Mouse (Mus musculus) natural killer cell, adult 2 months (primary cell): ENCODE results near the gene Olfr902.
"Not testable (repeated sequence)": the region's sequence is repeated elsewhere in the genome, so short reads cannot be mapped to it uniquely, and the experiment has no call there.

Experiments used
- DNase-seq, 2 experiments: peaks; one replicate each; pipeline ENCODE4 v3.0.0; 2022; ENCODE audit warnings: low spot score in 2 of 2

Gene Olfr902

DNA sequence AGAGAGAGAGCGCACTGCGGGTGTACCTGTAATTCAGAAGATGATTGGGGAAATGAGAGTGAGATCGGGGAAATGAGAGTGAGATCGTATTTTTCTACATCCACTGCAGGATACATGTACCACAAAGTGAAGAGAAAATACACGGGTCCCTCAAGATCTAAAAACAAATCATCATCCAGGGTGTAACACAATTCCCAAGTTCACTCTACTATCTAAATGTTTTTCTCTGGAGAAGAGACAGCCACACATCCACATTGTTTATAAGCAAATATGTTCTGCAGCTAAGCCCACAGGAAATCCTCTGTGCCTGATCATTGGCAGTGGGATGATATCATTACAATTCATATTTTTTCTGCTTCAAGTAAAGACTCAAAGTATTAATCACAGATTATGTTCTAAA, at the start of gene Olfr902:
Gene Olfr902, plus strand, starts transcription at position 301 of the 400 bp plus-strand sequence.
- no peak for DNase-seq

DNA sequence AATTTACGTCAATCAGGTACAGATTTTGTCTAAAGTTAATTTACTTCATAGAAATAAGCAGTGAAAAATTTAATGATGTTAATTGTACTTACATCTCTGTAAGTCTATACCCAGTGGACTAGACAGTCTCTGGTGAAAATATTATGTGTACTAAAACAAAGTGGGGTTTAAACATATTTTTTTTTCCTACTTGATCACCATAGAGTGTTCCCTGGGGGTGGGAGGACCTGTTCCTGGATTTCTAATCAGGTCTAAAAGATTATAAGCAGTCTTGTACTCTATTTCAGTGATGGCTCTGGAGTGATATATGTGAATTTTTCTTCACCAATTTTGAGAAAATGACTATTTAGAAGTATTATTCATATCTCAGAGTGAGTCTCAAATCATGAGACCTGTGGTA, 46.1 kb upstream of the Olfr902 start, which contains the start of gene Olfr147:
Gene Olfr147, plus strand, starts transcription at position 301 of the 400 bp plus-strand sequence.
- no peak for DNase-seq

DNA sequence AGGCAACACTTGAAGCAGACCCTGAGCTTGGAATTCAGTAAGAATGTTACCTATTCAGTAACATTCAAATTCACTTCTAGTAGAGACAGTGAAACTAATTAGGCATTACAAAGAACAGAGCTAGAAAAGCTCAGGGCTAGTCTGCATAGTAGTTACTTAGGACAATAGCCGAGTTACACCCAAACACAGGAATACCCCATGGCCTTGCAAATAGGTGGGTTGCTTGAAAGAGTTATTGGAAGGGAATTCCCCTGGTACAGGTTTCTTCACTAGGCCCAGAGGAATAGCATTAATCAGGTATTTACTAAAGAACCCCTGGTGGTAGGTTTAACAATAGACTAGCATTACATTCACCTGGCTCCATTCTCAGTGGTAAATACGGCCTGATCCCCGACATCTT, 40.0 kb upstream of the Olfr902 start:
- DNase-seq, result not testable (repeated sequence)

DNA sequence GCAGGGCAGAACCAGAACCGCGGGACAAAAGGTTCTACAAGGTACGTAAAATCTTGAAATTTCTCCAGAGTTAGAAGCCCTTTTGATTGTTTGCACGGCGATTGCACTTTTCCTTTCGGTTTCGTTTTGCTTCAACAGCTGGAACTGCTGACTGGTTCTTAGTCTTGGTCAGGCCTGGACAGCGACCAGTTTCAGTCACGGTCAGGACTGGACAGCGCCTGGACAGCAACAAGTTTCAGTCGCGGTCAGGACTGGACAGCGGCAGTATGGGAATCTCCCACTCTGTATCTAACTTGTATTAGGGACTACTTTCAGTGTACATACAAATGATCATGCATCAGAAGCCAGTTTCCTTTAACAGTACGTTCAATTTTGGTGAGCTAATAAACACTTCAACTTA, 34.0 kb upstream of the Olfr902 start:
- DNase-seq, result not testable (repeated sequence)

DNA sequence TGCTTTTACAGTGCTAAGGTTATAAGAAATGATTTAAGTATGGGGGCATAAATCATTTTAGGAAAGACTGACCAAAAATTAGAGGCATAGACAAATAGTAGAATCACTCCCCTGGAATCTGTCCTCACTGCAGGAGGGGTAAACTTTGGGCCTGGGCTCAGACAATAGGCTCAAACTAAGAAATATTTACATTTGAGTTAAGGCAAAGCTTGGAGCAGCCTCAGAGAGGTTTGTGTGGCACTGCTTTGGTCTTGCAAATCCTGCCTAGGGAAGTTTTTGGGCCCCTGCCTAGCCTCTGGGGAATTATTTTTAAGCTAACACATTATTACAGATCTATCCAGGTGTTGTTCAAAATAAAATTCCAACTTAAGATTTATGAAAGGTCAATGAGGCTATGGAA, 23.7 kb upstream of the Olfr902 start:
- no peak for DNase-seq

DNA sequence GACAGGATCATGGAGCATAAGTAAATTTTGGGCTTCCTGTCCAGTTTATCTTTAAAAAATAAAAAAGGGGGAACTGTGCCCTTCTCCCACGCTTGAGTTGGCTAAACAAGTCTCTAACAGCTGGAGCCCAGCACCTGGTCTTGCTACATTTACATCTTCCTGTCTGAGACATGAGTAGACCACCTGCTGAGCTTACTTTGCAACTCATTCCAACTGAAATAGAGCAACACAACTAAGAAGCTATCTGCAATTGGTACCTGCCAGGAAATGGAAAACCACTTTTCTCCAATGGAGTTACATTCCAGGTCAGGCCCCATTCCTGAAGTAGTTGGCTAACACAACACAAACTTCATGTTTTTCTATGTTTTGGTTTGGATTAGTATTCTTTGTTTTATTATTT, 20.4 kb upstream of the Olfr902 start:
- DNase-seq, result no peak

DNA sequence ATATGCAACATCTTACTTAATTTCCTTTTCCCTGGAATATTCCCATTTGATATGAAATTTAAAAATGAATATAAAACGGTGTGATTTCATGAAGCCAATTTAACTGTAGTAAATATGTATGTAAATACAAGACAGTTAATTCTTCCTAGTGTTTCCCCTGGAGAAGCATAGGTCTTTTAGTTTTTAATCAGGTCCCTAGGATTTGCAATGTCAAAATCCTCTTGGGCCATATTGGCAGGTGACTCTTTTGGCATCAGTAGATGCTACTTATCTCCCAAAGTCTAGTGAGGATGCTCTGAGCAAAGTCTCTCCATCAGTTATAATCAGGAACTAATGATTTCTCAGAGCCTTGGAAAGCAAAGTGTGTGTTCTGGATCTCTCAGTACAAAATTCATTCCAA, 18.3 kb upstream of the Olfr902 start, which contains the start of gene Olfr901:
Gene Olfr901, plus strand, starts transcription at position 301 of the 400 bp plus-strand sequence.
- no peak for DNase-seq

DNA sequence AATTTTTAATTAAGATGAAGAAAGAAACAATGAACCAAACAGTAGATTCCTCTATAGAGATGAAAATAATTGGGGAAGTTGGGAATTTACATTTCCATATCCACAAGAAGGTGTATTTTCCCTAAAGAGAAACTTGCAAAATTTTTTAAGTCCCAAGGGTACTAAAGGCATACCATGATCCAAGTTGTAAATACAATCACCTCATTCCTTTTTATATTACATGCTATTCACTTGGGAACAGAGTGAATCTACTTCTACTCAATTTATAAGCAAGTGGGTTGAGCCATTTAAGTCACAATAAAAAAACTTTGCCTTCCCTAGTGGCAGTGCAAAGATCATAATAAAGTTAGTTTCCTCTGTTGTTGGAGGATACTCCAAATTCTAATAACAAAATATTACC, 15.4 kb downstream of the Olfr902 start, which contains the start of gene Olfr904:
Gene Olfr904, plus strand, starts transcription at position 301 of the 400 bp plus-strand sequence.
- no peak for DNase-seq

DNA sequence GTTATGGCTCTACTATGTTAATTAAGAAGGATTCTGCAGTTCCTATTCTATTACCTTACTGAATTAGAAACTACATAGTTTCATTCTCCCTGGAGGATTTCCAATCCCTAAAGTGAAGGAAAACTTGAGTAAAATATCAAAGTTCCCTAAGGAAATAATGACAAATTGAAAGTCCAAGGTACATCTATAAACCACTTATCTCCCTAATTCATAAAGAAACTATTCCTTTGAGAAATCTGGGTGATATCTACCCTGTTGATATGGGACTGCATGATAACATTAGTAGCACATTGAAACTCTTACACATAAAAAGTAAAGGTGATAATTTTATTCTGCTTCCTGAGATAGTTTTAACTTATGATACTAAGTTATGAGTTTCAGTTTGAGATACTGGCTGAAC, 23.4 kb downstream of the Olfr902 start, which contains the start of gene Olfr905:
Gene Olfr905, plus strand, starts transcription at position 301 of the 400 bp plus-strand sequence.
- no peak for DNase-seq

DNA sequence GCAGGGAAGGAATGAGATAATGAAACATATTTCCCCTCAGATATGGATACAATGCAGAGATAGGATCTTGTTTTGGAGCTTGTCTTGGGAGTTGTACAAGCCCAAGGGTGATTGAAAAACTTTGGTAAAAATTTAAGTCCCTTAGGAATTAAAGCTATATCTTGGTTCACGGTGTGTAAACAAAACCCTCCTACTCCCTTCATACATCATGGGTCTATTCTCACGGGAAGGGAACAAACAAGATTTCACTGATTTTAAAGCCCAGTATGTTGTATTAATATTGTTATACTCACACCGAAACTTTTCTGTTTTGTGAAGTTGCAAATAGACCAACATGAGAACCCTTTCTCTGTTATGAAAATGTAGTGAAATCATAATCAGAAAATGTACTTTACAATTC, 39.3 kb downstream of the Olfr902 start, which contains the start of gene Olfr906:
Gene Olfr906, plus strand, starts transcription at position 301 of the 400 bp plus-strand sequence.
- DNase-seq, result no peak

DNA sequence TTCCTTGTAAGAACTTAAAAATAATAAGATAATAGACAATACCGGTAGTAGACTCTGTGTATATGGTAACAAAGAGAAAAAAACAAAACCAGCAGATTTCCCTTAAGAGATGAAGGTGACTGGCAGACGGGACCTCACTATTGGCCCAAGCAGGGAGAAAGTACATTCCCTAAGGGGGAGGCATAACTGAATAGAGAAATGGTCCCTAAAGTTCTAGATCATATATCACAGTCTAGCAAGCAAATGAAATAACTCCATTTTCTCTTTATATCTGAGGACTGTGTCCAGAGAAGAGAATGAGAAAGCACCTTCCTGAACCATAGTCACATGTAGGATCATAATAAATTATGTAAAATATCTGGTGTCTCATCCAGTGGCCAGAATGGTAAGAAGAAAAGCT, 48.0 kb downstream of the Olfr902 start, which contains the start of gene Olfr907:
Gene Olfr907, plus strand, starts transcription at position 301 of the 400 bp plus-strand sequence.
- DNase-seq, result no peak
